Mouse (Mus musculus) lung, postnatal 0 days (tissue): ENCODE results near the gene Kif1bp. TPM values are rescaled to one million over a fixed set of nuclear protein-coding genes. Genes with fewer than 3 reads are reported as not detected.
"Not testable (repeated sequence)": the region's sequence is repeated elsewhere in the genome, so short reads cannot be mapped to it uniquely, and the experiment has no call there.

Source experiments
- ATAC-seq: fragments of 200-750 bp; cut with Nextera tagmentation; 2 replicates; pipeline ENCODE4 v1.8.0; 2017; ENCODE audit warnings: moderate library complexity
- DNase-seq: peaks from one replicate; pipeline ENCODE4 v3.0.0-alpha.2; 2016; ENCODE audit warnings: low spot score
- H3K27ac ChIP-seq: fragments of 300-500 bp; sonication (generic); 2 replicates; pipeline ENCODE4 v1.5.1; 2014; ENCODE audit warnings: antibody characterized with exemption, mild to moderate bottlenecking, low read length, mixed read lengths
- H3K27me3 ChIP-seq: fragments of 300-500 bp; sonication (generic); replicated peaks from 2 replicates; pipeline ENCODE4 v1.6.1; 2014; ENCODE audit warnings: low read length, mixed read lengths; ENCODE audit not compliant: insufficient read depth
- H3K36me3 ChIP-seq: fragments of 300-500 bp; sonication (generic); 2 replicates; pipeline ENCODE4 v1.6.1; 2014; ENCODE audit warnings: low read length, mixed read lengths; ENCODE audit not compliant: insufficient read depth
- H3K4me1 ChIP-seq: fragments of 300-500 bp; sonication (generic); 2 replicates; pipeline ENCODE4 v1.6.1; 2014; ENCODE audit warnings: antibody characterized with exemption, low read depth, low read length, mixed read lengths; ENCODE audit not compliant: insufficient read depth
- H3K4me2 ChIP-seq: fragments of 300-500 bp; sonication (generic); replicated peaks from 2 replicates; pipeline ENCODE4 v1.6.1; 2014; ENCODE audit warnings: low read depth, mild to moderate bottlenecking, low read length, moderate library complexity, mixed read lengths
- H3K4me3 ChIP-seq: fragments of 300-500 bp; sonication (generic); 2 replicates; pipeline ENCODE4 v1.5.1; 2014; ENCODE audit warnings: low read depth, low read length
- H3K9ac ChIP-seq: fragments of 300-500 bp; sonication (generic); replicated peaks from 2 replicates; pipeline ENCODE4 v1.6.1; 2014; ENCODE audit warnings: low read depth, mild to moderate bottlenecking
- H3K9me3 ChIP-seq: fragments of 300-500 bp; sonication (generic); 2 replicates; pipeline ENCODE4 v1.6.1; 2016; ENCODE audit warnings: low read length, mixed read lengths
- CTCF ChIP-seq: IDR thresholded peaks from 2 replicates; pipeline ENCODE4 v1.5.1; 2016; ENCODE audit warnings: antibody characterized with exemption, mild to moderate bottlenecking
- EP300 ChIP-seq: IDR thresholded peaks from 2 replicates; pipeline ENCODE4 v1.6.1; 2016; ENCODE audit warnings: antibody characterized with exemption, mild to moderate bottlenecking, control low read depth
- WGBS: fragments of 180-500 bp; shearing (Covaris S2); extraction: QIAGEN DNeasy Blood & Tissue Kit; methylation state at CpG from one replicate; pipeline ENCODE4 v1.1.7; 2014; 5-methylcytosine and 5-hydroxymethylcytosine counted together
- polyA plus RNA-seq: library from polyadenylated mRNA; unstranded; fragments of >200 nt; fragmentation: Nextera tagmentation; extraction: Ambion mirVana; gene quantifications from 2 replicates; pipeline ENCODE4 v1.2.1, GENCODE M21; 2015

Gene Kif1bp
- polyA plus RNA-seq, 1 experiment from 2014 or later, result 21.8 TPM

DNA sequence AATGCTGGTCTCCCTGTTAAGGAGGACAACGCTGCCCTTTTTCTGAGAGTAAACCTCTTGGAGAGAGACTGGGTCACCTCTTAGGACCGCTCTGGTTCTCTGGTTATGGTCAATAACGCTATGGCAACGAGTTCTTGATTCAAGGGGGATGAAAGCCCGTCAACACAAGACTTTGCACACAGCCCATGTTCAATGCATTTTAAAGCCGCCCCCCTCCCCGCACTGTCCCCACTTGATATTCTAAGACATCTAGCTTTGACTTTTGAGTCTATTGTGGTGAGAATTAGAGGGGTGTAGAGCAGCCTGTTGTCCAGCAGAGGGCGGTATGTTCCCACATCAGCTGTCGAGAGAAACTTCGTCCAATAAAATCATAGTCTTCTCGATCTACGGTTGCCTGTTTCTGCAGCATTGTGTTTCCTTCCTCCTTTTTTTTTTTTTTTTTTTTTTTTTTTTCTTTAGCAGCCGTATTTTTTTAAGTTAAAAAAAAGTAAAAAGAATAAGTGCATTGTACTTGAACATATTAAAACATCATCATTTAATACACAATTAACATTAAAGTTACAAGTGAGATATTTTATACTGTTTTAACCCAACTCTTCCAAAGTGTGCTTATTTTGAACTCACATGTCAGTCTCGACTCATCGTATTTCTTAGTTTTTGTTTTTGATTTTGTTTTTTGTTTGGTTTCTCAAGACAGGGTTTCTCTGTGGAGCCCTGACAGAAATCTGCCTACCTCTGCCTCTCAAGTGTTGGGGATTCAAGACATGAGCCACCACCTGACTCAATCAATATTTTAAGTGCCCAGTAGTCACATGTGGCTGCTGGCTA, 78.0 kb downstream of the Kif1bp start:
- DNase-seq (peak; percentile 89), ATAC-seq (peak; percentile 60)

DNA sequence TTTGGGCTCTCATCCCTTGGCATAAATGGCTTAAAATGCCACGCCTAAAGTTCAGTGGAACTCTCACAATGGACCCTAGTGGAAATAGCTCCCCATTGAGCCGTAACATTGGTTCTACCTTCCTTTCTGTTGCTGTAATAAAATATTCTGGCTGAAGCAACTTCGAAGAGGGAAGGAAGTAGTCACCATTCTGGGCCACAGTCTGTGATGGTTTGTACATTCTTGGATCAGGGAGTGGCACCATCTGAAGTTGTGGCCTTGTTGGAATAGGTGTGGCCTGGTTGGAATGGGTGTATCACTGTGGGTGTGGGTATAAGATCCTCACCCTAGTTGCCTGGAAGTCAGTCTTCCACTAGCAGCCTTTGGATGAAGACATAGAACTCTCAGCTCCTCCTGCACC, 86.6 kb downstream of the Kif1bp start:
- not testable (repeated sequence) for ATAC-seq, DNase-seq, H3K27ac ChIP-seq, H3K36me3 ChIP-seq, H3K27me3 ChIP-seq, H3K9ac ChIP-seq, H3K4me1 ChIP-seq, H3K9me3 ChIP-seq, H3K4me3 ChIP-seq, H3K4me2 ChIP-seq
- 76% methylated on average over 3 of the region's 3 CpGs for WGBS

More for the DNA sequence above, 78.0 kb downstream of the Kif1bp start:
- Histone ChIP-seq H3K36me3 (no peaks in the 10 kb centered on the region), H3K4me2 (no peak overlapping the region), H3K4me1 (no peaks in the 10 kb centered on the region), H3K4me3 (no peak overlapping the region), H3K27ac (no peak overlapping the region), H3K27me3 (no peaks in the 10 kb centered on the region), H3K9ac (no peak overlapping the region), H3K9me3 (no peaks in the 10 kb centered on the region)
- TF ChIP-seq CTCF, result peak; percentile 92
- no peak for TF ChIP-seq EP300
- 23% methylated on average over 15 of the region's 15 CpGs for WGBS

Other genes with a start within 250 kb of the Kif1bp start
- gene Hk1, start 198.5 kb downstream of the Kif1bp start, polyA plus RNA-seq, result 25.8 and 27.8 TPM in 2 replicates
- 6.2 and 8.1 TPM in 2 replicates for gene Hkdc1, start 156.0 kb downstream of the Kif1bp start, polyA plus RNA-seq
- gene 4930507D05Rik, start 129.0 kb downstream of the Kif1bp start, polyA plus RNA-seq, result 0.29 and 0.49 TPM in 2 replicates
- gene Supv3l1, start 128.7 kb downstream of the Kif1bp start, polyA plus RNA-seq, result 9.6 and 9.8 TPM in 2 replicates
- gene Vps26a, start 91.7 kb downstream of the Kif1bp start, polyA plus RNA-seq, result 62.7 and 68.7 TPM in 2 replicates
- 215 and 245 TPM in 2 replicates for gene Srgn, start 51.0 kb downstream of the Kif1bp start, polyA plus RNA-seq
- 8.2 and 9.0 TPM in 2 replicates for gene Ddx21, start 23.8 kb upstream of the Kif1bp start, polyA plus RNA-seq
- gene Ddx50, start 72.8 kb upstream of the Kif1bp start, polyA plus RNA-seq, result 83.9 and 89.9 TPM in 2 replicates
- gene Stox1, start 147.7 kb upstream of the Kif1bp start, polyA plus RNA-seq, result 4.7 and 5.5 TPM in 2 replicates
- gene Ccar1, start 213.8 kb upstream of the Kif1bp start, polyA plus RNA-seq, result 52.7 and 53.9 TPM in 2 replicates